Mouse (Mus musculus) thymus, postnatal 25 days (tissue): ENCODE measurements around the gene Cdh13.

ENCODE experiments used
- DNase-seq: peaks from one replicate; pipeline ENCODE4 v3.0.0; 2022

The Cdh13 gene

DNA sequence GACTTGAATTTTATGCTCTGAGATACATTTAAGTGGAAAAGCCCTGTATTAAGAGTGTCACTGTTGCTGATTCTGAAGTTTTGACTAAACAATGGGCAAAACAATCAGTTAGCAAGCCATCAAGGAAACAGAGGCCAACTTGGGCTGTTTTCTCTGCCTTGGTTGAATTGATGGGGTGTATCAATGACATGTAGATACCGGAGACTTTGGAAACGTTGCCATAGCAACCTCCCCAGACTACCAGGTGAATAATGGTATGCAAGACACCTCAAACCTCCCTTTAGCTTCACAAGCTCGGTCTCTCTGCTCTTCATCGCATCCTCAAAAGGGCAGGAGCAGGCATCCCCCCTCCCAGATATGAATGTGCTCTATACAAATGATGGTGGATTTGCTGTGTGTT lies 685.4 kb downstream of the Cdh13 start:
- no peak for DNase-seq

DNA sequence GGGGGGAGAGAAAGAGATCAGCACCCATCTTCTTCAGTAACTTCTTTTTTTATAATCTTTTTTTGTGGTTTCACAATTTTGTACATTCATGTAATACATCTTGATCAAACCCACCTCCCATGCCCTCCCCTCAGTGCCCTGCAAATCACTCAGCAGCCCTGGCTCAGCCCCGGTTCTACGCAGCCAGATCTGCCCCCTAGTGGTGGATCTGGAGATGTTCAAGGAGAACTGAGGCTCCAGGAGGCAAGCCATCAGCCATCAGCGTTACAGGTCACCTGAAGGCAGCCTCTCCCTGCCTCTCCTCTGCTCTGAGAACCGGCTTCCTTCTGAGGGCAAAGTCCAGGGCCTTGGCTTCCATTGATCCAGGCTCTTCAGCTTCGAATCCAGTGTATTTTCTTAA lies 696.3 kb downstream of the Cdh13 start:
- no peak for DNase-seq

DNA sequence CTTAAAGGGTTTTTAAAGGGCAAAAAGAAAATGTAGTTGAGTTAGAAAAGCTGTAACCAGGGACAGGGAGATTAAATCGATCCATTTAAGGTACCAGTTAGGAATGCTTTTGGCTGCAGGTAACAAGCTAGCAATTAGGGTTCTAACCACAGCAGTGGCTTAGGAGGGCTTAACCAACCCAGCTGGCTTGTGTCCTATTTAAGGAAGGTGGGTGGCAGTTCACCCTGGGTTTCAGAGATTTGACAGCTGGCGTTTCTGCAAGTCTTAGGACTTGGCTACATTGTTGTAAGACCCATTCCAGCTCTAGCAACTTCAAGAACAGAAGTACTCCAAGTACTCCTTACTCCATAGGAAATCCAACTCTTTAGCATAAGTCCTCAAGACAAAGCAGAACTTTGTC lies 700.2 kb downstream of the Cdh13 start:
- no peak for DNase-seq

DNA sequence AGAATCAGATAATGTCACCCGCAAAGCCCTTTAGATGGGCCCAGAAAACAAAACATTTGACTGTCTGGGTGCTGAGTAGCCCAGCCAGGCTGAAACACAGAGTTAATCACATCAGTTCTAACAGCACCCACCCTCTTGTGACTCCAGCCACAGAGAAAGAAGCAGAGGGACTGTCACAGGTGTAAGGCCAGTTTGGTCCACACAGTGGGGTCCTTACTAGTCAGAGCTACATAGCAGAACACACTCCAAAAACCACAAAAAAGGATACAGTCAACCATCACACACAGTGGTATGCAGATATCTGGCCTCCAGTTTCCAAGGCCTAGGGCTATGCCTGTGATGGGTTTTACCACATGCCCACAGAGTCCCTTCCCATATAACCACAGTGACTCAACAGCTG lies 703.3 kb downstream of the Cdh13 start:
- DNase-seq: no peak

DNA sequence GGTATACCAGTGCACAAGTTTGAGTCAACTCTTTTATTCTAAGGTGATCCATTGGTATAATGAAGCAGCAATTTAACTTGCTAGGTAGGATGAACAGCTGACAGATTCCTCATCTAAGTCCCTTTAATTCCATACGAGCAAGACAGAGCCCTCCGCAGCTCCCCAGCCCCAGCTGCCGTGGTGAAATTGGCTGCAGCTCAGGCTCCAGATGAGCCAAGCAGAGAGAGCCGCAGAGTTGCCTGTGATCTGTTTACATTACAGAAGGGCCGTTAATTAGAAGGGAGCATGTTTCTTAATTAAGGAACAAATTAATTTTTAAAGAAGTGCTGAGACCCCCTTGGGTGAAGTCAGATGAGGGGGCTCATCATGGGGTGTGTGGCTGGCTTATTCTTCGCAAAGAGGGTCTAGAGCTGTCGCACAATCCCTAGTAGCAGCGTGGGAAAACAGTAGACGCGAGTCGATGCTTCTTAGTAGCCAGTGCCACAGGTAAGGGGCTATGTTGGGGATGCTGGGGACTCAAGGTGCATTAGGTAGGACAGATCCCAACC lies 712.2 kb downstream of the Cdh13 start:
- no peak for DNase-seq

DNA sequence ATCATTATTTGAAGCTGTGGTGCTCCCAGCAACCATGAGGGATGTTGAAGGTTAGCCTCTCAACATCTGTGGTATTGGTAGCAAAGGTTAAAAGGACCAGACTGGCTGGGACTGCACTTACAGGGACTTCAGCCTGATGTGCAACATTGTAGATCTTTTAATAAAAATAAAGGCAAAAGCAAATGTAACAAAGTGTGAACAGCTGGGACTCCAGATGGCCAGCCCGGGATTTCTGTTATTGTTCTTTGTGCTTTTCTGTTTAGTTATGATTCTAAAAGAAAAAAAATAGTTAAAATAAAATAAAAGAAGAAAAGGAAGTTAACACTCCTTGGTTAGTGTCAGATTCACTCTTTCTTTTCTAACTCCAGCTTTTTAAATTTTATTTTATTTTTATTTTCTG lies 717.1 kb downstream of the Cdh13 start:
- DNase-seq: no peak

DNA sequence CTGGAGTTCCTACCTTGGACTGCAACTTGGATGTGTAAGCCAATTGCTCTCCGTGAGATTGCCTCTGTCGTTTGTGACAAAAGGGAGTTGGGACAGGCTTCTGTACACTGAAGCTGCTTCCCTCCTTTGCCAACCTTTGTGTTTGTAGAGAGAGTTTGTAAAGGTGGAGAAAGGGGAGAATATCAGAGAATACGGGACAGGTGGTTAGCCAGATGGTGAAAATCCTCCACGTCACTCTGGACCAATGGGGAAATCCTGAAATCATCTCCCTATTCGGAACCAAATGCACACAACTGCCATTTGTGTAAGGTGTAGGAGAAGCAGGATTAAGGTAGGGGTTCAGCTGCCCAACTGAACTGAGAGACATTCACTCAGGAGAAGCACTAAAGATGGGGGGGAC lies 721.3 kb downstream of the Cdh13 start:
- DNase-seq: no peak

DNA sequence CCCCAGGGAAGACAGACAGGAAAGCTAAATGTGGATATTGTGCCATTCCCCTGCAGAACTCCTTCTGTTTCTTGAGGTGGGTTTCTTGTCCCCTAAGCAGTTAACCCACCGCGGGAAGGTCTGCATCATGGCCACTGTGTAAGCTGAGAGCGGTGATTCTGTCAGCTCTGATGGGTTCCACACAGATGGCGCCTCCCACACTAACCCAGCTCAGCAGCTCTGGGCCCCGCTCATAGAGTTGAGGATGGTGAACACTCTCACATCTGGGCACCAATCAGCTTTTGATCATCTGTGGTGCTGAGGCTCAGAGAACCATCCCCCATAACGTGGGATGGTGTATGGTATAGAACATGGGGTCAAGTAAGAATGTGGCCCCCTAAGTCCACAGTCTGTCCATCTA lies 735.1 kb downstream of the Cdh13 start:
- no peak for DNase-seq

DNA sequence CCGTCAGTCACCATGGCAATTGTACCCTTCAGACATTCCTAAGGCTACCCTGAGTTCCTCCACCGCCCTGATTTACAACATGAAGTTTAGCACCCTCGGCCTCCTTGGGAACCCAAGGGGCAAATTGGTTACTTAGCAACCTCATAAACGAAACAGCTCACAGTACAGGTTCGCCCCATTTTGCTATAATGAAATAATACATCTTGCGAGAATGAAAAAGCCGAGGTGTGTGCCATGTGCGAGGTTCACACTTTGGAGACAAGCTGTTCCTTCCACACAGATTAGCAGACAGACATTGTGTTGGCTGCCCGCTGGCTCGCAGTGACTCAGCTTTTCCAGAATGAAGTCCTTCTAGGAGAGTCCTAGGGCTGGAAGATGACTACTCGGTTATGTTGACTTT lies 737.2 kb downstream of the Cdh13 start:
- DNase-seq: no peak

DNA sequence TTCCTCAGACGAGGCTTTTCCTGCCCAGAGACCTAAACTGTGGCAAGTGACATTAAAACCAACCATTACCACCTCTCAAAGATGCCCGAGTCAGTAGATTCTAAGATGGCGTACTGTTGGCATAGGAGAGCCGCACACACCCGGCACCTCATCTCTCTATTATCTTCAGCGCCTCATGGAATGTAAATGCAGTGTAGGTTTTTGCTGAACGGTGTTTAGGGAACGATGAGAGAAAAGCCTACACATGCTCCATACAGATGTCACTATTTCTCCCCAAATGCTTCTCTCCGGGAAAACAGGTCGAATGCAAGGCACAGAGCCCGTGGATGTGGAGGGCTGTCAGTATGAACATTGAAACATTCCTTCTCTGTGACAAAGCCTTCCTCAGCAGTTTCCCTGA lies 737.9 kb downstream of the Cdh13 start:
- no peak for DNase-seq

DNA sequence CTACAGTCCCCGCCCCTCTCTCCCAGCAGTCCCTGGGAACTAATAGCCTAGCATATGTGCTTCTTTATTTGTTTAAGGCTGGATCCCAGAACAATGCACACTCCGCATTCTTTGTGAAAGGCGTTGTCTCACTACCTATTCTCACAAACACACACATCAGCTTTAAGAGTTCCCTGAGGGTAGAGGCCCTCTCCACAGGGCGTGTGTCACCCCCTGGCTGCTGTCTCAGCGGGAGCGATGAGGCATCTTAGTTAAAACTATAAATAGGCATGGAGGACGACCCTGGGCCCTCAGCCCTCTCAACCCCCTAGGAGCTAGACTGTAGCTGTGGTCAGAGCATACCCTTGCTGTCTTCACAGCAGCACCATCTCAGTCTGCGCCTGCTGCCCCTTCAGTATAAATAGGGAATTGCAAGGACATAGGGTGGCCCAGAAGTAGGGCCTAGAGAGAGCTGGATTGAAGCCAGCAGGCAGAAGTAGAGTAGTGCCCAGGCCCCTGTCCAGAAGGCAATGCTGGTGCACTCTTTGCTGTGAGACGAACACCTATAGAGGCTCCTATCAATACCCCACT lies 738.9 kb downstream of the Cdh13 start:
- DNase-seq: no peak

DNA sequence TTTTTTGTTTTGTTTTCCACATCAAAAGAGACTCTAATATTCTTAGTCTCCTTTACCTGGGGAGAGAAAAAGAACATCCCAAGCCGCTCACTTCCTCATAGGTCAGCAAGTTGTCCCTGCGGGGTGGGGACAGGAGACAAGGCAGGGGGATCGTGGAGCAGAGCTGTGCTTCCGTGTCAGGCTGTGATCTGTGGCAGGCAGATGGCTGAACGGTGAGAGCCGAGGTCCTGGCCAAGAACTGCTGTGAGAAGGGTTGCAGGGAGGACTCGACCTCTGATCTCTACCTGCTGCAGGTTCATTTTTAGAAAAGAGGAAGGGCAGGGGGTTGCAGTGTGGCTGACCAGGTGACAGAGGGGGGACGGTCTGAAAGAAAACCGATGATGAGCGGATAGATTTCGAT lies 749.9 kb downstream of the Cdh13 start:
- DNase-seq: no peak

DNA sequence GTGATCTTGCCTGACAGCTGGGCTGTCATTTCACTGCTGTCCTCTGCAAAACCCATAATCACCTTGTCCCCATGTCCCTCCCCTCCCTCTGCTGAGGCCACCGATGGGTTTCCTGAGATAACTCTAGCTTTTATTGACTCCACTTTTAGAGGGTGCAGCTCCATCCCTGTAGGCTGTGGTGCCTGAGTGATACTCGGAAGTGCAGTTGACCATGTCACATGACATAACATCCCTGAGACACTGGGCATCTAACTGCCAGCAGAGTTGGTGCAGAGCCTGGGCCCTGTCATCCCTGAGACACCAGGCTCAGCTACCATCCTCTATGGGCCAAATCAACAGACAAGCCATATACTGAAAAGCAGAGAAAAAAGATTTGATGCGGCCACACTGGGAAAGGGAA lies 750.5 kb downstream of the Cdh13 start:
- no peak for DNase-seq

DNA sequence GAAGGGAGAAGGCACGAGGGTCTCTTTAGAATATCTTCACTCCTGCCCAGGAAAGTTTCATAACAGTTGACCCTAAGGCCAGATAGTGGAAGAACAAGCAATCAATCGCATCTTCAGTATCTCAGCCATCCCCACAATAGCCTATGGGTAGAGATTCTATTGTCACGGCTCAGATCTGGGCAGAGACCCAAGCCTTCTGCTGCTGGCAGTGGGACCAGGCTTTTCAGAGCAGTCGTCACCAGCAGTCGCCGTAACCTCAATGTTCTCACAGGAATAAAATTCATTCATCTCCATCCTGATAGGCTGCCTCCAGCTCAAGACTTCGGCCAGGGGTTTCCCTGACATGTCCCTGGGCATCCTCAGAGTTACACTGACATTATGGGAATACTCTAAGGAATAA lies 751.6 kb downstream of the Cdh13 start:
- no peak for DNase-seq

DNA sequence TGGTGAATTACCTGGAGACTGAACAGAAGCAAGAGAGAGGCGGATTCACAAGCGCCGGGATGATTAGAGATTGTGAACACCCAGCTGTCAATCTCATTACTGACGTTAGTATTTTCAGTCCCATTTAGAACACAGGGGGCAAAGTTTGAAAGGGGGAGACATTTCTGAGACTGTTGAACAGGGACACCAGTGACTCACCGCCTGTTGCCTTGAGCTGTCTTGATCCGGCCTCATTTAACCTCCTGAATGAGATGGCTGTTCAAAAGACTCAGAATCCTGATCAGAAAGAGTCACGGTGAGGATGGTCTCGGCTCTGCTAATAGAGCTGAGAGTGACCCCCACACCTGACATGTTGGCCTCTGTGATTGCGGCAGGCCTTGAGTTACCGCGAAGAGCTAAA lies 754.0 kb downstream of the Cdh13 start:
- no peak for DNase-seq

DNA sequence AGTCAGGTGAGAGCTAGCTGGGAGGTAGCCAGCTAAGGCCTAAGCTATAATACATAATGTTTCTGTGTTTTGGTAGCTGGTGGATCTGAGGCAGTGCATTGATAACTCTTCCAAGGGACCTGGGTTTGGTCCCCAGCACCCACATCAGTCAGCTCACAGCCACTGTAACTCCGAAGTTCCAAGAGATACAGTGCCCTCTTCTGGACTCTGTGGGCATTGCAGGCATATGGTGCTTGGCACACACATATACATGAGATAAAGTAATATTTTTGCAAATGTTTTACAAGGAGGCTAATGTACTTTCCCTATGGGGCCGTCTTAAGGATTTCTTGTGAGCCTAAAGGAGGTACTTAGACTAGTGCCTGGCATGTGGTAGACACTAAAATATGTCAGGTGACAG lies 755.8 kb downstream of the Cdh13 start:
- DNase-seq: no peak

DNA sequence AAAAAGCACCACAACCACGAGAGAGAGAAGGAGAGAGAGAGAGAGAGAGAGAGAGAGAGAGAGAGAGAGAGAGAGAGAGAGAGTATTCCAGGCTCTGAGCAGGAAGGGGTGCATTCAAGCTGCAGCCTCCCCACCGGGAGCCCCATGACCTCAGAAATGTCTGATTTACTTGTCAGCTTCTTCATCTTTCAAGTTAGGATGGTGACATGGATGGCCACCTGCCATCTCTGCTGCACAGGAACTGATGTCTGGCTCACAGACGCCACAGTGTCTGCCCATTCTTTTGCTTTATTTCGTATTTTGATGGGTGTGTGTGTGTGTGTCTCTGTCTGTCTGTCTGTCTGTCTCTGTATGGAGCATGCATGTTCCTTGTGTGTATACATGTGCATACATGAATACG lies 774.3 kb downstream of the Cdh13 start:
- no peak for DNase-seq

DNA sequence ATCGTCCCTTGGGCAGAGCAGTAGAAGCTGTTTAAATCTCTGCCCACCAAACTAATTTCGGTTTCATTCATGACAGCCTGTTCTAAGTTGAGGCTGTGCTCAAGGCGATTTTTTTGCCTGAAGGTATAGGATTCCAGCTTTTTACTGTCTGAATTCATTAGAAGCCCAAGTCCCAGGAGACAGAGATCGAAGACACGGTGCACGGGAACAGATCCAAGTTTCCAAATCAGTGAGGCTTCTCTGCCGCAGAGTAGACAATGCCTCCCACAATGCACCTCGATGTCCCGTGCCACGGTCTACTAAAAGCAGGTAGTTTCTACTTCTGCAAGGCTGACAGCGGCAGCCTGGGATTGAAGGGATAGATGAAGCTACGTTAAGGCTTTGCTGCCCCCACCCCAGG lies 778.1 kb downstream of the Cdh13 start:
- no peak for DNase-seq

DNA sequence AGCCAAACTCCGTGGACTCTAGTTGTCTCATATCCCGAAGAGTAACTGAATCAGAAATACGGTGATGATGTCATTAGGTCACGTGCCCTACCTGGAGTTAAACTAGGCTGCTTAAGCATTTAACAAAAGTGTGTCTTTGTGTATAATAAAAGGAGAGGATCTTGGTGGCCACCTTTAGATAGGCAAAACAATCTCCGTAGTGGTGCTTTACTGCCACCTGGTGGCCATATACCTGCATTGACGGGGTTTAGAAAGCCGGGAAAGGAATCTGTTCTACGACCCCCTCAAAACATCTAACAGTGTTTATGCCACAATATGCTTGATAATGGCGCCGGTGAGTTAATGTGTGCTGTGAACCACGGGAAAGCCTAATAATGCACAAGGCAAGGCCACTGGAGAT lies 781.0 kb downstream of the Cdh13 start:
- DNase-seq: peak; percentile 14

DNA sequence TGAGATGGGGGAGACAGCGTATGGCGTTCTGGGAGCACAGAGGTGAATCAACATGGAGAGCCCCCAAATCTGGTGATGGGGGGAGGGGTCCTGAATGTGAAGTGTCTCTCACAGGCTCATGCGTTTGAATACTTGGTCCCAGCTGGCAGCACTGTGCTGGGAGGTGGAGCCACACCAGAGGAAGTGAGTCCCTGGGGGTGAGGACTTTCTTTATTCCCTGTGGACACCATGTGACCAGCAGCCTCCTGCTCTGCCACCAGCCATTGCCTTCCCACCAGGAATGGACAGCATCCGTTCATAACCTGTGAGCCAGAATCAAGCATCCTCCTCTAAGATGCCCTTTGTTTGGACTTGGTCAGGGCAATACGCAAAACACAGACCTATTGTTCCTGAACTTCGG lies 788.8 kb downstream of the Cdh13 start:
- DNase-seq: no peak

DNA sequence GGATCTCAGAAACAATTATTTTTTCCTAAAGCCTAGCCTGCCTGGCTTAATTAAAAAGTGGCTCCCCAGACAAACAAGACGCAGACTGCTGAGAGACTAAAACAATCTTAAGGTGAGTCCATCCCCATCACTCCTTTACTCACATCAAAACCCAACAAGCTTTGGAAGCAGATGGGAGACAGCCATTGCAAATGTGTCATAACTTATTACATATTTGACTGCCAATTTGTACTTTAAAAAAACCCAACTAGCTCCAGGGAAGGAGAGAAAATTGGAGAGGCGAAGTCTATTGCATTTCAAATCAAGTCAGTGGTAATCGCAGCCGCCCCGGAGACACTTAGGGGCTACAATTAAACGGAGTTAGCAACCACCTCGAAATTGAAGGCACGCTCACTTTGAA lies 801.5 kb downstream of the Cdh13 start:
- DNase-seq: no peak

DNA sequence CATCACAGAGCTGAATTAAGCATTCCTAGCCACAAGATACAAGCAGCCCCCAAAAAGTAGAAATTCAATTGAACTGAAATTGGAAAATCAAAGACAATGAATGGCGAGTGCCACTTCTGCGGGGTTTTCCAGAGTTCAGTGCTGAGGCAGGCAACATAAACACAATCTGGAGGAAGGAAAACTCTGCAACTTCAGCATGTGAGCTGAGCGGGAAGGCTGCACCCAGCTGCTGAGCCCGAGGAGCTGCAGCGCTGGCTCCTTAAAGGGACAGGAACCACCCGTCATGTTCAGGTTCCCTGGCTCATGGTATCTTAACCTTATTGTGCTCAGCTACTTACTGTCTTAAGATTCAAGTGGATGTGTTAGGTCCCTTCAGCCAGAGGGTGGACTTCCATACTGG lies 814.7 kb downstream of the Cdh13 start:
- DNase-seq: no peak

DNA sequence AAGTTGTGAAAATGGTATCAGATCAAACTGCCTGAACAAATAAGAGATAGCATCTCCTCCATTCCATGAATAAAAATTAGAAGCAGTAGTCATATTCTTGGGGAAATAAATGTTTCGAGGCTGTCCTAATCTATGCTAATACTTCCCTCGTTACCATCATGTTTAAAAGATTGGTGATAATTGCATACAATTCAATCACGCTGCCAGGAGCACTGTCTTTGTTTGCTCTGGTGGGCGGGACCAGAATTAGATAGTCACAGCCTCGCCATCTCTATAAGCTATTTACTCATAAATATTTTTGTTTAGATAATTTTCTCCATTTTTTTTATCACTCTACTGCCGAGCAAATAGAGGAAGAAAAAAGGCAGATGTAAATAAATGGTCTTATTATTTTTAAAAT lies 819.3 kb downstream of the Cdh13 start:
- no peak for DNase-seq

DNA sequence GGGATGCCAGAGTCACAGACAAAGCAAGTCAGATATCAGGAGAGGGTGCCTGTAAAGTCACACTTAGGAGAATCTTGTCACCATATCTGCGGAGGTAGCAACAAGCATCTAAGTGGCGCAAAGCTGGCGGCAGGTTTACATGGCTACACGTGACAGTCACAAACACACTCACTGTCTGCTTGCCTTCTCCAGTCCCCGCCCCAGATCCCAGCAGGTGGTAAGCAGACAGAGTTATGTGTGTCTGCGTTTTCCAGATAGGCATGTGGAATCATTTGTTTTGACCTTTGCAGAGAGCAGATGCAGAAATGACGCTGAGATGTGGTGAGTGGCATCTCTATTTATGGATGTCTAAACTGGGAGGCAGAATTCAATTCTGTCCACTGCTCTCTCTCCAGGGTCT lies 826.1 kb downstream of the Cdh13 start:
- no peak for DNase-seq

DNA sequence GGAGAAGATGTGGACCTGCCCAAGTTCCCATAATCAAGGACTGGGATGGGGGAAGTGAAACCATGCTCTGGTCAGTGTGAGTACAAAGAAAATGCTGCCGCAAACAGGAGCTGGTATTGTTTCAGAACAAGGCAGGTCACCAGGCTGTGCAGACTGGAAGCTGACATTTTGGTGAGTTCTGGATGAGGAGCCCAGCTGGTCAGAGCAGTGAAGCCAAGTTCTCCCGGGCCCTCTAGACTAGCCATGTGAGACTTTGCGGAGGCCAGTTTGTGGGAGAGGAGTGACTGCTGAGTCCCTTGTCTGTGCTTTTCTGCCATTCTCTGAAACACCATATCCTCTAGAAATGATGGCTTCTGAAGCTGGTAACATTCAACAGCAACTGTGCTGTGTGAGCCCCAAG lies 829.3 kb downstream of the Cdh13 start:
- DNase-seq: no peak

DNA sequence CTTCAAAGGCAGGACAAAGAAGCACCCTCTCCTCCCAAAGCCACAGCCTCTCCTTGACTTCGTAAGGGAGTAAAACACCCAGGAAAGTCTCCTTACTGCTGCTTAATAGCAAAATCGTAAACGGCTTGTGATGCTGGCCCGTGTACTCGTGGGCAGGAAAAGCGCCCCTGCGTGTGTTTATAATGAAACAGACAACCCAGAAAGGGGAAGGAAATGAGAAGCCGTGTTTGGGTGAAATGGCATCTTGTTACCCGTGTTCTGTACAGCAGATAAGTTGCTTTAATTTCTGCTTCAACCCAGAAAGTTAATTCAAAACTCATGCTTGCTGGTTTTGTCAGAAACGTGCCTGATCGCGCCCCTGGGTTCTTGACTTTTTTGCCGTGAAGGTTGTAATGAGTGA lies 837.7 kb downstream of the Cdh13 start:
- DNase-seq: no peak
